Mouse (Mus musculus) embryo, embryonic 10.5 days (tissue): ENCODE measurements around the gene Unc5c.

Experiments
- DNase-seq: peaks from one replicate; pipeline ENCODE4 v3.0.0-alpha.2; 2015; ENCODE audit warnings: low spot score

The Unc5c gene

GRCm38 (mm10) chr3:141598936-141599335 lies 133.9 kb downstream of the Unc5c start:
- DNase-seq = no peak

GRCm38 (mm10) chr3:141601072-141601549 lies 136.1 kb downstream of the Unc5c start:
- peak; percentile 63 for DNase-seq

GRCm38 (mm10) chr3:141616718-141617117 lies 151.7 kb downstream of the Unc5c start:
- no peak for DNase-seq

- no peak for DNase-seq
These were observed 153.7 kb downstream of the Unc5c start for GRCm38 (mm10) chr3:141618675-141619074.

DNA sequence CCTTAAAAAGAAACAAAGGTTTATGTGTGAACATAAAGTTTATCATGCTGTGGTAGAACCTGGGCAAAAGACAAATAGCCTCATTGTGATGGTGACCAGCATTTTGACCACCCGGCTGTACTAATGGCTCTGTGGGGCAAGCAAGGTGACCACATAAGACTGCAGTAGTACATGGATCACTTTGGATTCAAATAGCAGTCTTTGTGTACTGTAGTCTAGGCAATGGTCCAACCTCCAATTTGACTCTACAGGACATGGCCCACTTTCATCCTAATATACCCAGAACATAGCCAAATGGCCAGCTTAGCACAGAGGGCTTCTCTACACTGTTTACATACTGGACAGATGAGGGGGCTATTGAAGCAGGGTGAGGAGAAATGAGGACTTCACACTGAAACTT lies 156.5 kb downstream of the Unc5c start:
- DNase-seq = no peak

GRCm38 (mm10) chr3:141626935-141627638 lies 162.1 kb downstream of the Unc5c start:
- DNase-seq = no peak

DNA sequence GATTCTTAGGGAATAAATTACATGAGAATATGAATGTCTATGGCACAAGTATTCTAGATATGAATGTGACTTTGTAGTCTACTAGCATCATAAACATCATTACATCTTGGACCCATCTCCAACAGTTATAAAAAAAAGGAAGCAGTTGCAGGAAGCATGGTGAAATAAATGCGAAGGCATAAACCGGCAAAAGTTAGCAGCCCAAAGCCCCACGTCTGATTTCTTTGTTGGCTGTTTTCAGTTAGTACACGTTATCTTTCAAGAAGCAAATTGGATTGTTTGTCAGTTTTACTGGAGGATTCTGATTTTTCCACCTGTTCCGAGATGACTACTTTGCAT lies 162.6 kb downstream of the Unc5c start:
- no peak for DNase-seq

GRCm38 (mm10) chr3:141629431-141629830 lies 164.4 kb downstream of the Unc5c start:
- DNase-seq = peak; percentile 15

DNA sequence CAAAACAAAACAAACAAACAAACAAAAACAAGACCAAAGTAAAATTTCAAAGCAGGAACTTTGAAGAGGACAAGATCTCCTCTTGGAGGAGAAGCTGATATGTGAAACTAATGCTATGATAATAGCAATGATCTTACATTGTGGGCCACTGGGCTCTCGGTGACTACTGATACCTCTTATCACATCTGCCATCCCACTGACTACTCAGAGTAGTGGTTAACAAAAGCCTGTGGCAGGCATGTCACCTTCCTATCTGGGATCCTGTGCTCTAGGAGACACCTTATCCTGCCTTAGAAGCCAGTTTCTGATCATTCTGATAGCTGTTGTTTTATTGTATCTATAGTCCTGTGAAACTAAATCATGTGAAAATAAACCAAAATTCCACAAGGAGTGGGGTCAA lies 172.9 kb downstream of the Unc5c start:
- DNase-seq = no peak

- DNase-seq = no peak
These were observed 179.2 kb downstream of the Unc5c start for GRCm38 (mm10) chr3:141644264-141644663.

GRCm38 (mm10) chr3:141646588-141646987 lies 181.6 kb downstream of the Unc5c start:
- no peak for DNase-seq

- no peak for DNase-seq
These were observed 185.6 kb downstream of the Unc5c start for GRCm38 (mm10) chr3:141650658-141651057.

DNA sequence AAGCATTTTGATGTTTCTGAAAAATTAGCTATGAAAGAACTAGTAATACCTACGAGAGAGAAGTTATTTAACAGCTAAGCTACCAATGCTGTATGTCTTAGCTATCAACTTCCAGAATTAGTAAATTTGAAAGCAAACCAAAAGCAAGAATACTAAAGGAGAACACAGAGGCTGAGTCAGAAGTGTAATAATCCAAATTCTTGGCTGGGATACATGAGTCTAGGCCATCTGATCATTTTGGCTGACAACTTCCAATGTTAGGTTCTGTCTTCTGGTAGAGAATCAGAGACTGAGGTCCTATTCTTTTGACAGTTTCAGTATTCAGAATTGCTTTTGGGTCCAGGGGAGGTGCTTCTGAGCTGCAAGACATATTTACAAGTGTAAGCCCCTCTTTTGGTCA lies 188.9 kb downstream of the Unc5c start:
- DNase-seq = no peak

GRCm38 (mm10) chr3:141659041-141659789 lies 194.2 kb downstream of the Unc5c start:
- DNase-seq = no peak

DNA sequence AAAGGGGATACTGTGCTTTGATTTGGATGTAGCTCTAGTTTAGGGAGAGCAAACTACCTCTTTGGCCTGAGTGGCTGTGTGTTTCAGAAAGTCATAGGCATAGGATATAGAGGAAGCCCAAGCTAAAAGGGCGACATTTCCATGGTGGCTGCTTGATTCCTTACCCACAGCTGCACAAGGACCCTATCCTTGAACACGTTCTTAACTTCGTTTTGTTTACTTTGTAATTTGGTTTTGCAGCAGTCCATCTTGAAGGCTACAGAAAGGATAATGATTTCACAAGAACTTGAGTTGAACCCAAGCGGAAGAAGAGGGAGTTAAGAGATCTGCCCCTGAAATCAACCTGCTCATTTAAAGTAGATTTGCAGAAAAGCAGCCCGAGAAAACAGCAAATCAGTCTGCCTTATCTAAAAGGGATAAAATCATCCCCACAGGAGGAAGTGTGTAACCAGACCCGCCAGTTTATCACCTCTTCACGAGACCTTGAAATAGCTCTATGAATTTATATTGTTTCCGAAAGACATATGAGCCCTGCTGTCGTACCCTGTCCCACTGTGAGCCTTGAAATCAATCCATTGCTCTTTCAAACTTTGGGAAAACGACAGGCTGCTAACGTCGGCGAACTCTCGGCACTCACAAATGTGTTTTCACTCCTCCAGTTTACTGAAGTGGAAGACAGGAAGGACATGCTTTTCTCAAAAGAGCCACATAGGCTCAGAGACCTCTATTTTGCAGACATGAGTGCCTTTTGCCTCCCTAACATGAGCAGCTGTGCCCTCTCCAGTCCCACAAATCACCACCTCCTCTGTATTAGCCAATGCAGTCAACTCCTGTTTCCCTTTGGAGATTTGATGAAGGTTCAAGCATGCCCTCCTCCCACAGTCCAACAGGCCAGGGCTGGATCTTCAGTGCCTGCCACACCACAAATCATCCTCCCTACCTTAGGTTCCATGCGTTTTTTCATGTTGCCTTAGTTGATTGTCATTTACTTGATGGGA lies 195.3 kb downstream of the Unc5c start:
- DNase-seq = no peak

DNA sequence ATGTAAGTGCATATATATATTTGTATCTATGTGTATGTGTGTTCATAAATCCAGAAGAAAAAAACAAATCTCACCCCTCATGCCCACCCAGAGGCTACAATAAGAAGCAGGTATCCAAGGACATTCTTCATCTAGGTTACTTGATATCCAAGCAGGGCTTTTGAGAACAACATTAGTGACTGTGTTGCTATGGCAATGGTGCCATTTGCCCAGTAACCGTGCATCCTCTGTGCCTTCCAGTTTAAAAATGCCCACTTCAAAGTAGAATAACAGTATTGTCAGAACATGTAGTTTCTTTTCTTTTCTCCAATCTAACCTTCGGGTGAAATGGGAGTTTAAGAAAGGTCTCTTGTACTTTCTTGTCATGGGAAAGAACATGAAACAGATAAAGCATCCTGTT lies 224.1 kb downstream of the Unc5c start:
- DNase-seq = no peak

DNA sequence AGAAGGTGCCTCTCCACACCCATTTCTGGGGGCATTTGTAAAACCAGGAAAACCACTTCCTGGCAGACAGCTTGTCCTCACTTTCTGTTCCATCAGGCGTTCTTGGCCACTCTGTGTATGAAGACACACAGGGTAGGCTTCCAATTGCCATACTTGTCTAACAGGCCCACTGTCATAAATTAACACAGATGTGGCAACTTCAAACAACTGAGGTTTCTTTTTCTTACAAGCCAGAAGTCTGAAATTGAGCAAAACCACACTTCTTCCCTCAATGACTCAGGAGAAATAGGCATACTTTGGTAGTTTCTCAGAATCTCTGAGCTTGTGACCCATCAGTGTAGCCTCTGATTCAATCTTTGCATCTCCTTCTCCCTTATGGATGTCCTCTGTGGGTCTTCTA lies 225.7 kb downstream of the Unc5c start:
- DNase-seq = no peak

GRCm38 (mm10) chr3:141691418-141691817 lies 226.4 kb downstream of the Unc5c start:
- no peak for DNase-seq

GRCm38 (mm10) chr3:141691846-141692245 lies 226.8 kb downstream of the Unc5c start:
- peak; percentile 18 for DNase-seq

DNA sequence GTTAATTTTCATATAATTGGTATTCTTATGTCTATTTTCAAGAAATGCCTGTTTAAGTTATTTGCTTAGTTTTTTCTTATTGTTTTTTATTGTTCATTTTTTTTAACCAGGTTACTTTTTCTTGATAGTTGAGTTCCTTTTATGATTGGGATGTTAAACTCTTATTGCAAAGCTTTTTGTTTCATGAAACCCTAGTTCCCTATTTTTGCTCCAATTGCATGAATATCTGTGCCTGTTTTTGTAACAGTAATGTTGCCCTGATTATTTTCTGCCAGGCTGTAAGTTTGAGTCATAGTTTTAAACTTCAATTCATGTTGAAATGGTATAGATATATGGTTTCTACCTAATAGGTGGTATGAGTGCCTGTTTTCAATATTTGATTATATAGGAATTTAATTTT lies 234.2 kb downstream of the Unc5c start:
- DNase-seq = no peak

GRCm38 (mm10) chr3:141701381-141701909 lies 236.4 kb downstream of the Unc5c start:
- no peak for DNase-seq

DNA sequence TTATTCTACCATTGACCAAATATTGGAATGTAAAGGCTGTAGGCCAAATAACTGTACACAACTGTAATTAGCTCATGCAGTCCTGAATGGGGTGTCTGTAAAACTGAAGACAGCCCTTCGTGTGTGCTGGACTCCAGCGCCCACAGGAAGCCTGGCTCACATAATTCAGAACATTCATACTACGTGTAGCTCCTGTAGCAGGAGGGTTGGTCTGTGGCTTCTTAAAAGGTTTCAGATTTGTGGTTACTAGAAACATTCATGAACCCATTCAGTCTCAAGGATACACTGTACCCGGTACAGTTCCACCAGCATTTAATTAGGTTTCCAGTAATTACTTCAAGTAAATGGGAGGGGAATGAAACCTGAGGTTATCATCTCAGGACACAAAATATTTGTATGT lies 246.6 kb downstream of the Unc5c start:
- DNase-seq = no peak
